Mouse (Mus musculus) urinary bladder, postnatal 36 days (tissue): ENCODE data around the gene Gfer.
A peak's percentile ranks its signal among the peaks of the same experiment; 100 is the strongest.

Experiments used
- DNase-seq, 2 experiments: peaks; one replicate each; pipeline ENCODE4 v3.0.0; 2022; ENCODE audit warnings: low spot score in 2 of 2, mixed read lengths in 1 of 2

The Gfer gene

GRCm38 (mm10) chr17:24696011-24696697, at the start of gene Gfer, which contains the start of gene Noxo1:
Gfer (minus strand) TSS chr17:24696156.
Noxo1 (plus strand) TSS chr17:24696234.
- peak; percentile 83 to 89 for DNase-seq

- DNase-seq: no peak
These were observed 48.4 kb upstream of the Gfer start for GRCm38 (mm10) chr17:24744381-24744780.

GRCm38 (mm10) chr17:24743896-24744295, 47.9 kb upstream of the Gfer start:
- no peak for DNase-seq

- no peak for DNase-seq
These were observed 46.4 kb upstream of the Gfer start for GRCm38 (mm10) chr17:24742307-24742706.

- no peak for DNase-seq
These were observed 44.0 kb upstream of the Gfer start for GRCm38 (mm10) chr17:24739926-24740325.

- no peak for DNase-seq
These were observed 42.3 kb upstream of the Gfer start for GRCm38 (mm10) chr17:24738238-24738637.

- no peak for DNase-seq
These were observed 41.3 kb upstream of the Gfer start for GRCm38 (mm10) chr17:24737135-24737810.

GRCm38 (mm10) chr17:24736330-24737051, 40.5 kb upstream of the Gfer start, which contains the start of gene Msrb1:
Msrb1 (plus strand) TSS chr17:24736642.
- peak; percentile 96 to 97 for DNase-seq

GRCm38 (mm10) chr17:24735446-24735845, 39.5 kb upstream of the Gfer start:
- no peak for DNase-seq

GRCm38 (mm10) chr17:24734513-24734912, 38.6 kb upstream of the Gfer start:
- DNase-seq: no peak

- no peak for DNase-seq
These were observed 37.6 kb upstream of the Gfer start for GRCm38 (mm10) chr17:24733434-24734050.

GRCm38 (mm10) chr17:24732233-24732935, 36.4 kb upstream of the Gfer start:
- no peak for DNase-seq

GRCm38 (mm10) chr17:24730787-24731186, 34.8 kb upstream of the Gfer start:
- no peak for DNase-seq

- DNase-seq: no peak
These were observed 33.1 kb upstream of the Gfer start for GRCm38 (mm10) chr17:24729067-24729466.

GRCm38 (mm10) chr17:24728184-24728583, 32.2 kb upstream of the Gfer start:
- DNase-seq: no peak

- no peak for DNase-seq
These were observed 31.7 kb upstream of the Gfer start, which contains the start of gene Rpl3l for GRCm38 (mm10) chr17:24727618-24728017. Rpl3l (plus strand) TSS chr17:24727820.

- DNase-seq: no peak
These were observed 29.9 kb upstream of the Gfer start for GRCm38 (mm10) chr17:24725637-24726390.

GRCm38 (mm10) chr17:24724184-24724583, 28.2 kb upstream of the Gfer start, which contains the start of gene Ndufb10:
Ndufb10 (minus strand) TSS chr17:24724478.
- peak; percentile 94 to 96 for DNase-seq

GRCm38 (mm10) chr17:24723881-24724180, 27.9 kb upstream of the Gfer start:
- DNase-seq: no peak

GRCm38 (mm10) chr17:24723122-24723880, 27.3 kb upstream of the Gfer start:
- no peak for DNase-seq
